Mouse (Mus musculus) embryo, embryonic 11 days (tissue): Measurements from ENCODE around the gene Myd88.

Experiments used
- DNase-seq: peaks from one replicate; pipeline ENCODE4 v3.0.0-alpha.2; 2015

Gene Myd88

DNA sequence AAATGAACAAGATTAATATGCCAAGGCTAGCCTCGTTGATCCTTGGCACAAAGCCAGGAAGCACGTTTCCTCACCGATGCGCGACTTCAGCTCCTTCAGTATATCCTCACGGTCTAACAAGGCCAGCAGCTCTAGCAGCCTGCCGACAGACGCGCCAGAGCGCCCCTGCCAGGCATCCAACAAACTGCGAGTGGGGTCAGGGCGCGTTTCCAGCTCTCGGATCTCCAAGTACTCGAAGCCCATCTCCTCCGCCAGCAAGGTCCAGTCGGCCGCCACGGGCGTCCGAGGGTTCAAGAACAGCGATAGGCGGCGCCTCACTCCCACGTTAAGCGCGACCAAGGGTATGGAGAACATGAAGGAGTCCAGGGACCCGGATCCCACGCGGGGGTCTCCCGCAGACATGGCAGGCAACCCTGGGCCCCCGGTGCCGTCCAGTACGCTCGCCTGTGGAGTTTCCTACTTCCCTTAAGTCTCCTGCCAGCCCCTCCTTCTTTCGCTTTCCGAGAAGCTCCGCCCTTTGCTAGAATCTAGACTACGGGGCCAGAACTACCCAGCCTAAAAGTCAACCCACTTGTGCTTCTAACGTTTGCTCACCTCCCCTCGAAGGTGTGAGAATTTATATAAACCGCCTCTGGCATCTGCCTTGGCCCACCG lies 1.5 kb downstream of the Myd88 start, which contains the start of gene Acaa1a:
Gene Acaa1a (plus strand): TSS at position 119 of the 654 bp plus-strand sequence.
- DNase-seq, result peak; percentile 70

DNA sequence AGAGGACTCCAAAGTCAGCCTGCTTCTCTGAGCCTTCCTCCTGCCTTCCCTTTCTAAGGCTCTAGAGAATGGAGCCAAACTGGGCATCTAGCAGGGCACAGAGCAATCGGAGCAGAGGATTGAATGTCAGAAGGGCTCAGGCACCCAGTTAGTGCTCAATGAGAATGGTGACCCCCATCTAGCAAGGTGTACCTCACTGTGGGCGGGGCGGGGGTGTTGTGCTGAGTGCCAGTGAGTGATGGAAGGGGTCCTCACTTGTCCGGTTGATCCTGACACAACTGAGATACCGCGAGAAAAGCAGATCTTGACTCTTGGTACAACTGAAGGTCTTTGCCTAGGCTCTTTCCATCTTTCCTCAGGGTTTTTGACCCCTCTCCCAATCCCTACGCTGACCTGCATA lies 2.1 kb downstream of the Myd88 start:
- DNase-seq, result no peak

DNA sequence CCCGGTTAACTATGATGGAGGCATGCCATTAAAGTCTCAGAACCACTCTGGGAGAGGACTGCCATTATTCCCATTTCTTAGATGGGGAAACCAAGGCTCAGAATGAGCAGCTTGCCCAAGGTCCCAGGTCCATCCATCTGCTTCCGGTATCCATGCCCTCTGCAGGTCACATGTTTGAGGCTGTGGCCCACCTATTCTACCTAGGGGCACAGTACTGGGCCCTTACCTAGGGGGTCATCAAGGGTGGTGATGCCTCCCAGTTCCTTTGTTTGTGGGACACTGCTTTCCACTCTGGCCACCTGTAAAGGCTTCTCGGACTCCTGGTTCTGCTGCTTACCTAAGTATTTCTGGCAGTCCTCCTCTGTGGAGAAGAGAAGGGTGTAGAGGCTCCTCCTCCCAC lies 2.9 kb downstream of the Myd88 start:
- no peak for DNase-seq

DNA sequence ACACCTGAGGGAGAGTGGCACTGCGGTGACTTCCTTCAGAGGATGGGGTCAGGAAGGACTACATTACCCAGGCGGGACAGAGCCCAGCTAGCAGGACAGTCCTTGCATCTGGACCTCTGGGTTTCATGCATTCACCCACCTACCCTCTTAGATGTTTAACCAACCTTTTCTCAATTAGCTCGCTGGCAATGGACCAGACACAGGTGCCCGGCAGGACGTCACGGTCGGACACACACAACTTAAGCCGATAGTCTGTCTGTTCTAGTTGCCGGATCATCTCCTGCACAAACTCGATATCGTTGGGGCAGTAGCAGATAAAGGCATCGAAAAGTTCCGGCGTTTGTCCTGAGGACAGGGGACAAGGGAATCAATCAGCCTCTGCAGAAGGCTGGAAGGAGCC lies 3.4 kb downstream of the Myd88 start:
- DNase-seq, result no peak

DNA sequence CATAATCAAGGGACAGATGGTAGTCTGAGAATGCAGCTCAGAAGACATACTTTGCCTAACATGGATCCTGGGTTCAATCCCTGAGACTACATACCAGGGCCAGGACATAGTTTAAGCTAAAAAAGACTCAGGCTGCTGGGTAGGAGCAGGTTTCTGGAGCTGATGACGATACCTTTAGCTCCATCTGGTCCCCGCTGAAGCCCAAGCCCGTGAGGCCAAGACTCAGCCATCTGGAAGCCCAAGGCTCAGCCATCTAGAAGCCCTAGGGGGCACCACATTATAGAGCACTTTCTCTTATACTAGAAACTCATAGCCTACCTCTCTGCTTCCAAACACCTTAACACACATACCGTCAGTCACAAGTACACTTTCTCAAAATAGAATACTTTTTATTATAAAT lies 5.6 kb downstream of the Myd88 start:
- DNase-seq, result no peak

DNA sequence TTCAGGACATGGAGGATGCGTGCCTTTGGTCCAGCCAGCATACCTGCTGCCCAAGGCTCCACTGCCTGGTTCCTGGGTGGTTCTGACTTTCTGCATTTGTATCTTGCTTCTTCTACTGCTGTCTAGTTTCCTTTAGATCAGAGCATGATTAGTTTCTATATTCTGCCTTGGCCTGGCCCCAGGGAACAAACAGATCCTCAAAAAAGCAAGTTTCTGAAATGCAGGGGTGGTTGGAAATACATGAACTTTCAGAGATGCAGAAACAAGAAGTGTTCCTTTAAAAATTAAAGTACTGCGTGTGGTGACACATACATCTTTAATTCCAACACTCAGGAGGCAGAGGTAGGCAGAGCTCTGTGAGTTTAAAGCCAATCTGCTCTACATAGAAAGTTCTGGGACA lies 6.4 kb downstream of the Myd88 start:
- DNase-seq, result no peak

DNA sequence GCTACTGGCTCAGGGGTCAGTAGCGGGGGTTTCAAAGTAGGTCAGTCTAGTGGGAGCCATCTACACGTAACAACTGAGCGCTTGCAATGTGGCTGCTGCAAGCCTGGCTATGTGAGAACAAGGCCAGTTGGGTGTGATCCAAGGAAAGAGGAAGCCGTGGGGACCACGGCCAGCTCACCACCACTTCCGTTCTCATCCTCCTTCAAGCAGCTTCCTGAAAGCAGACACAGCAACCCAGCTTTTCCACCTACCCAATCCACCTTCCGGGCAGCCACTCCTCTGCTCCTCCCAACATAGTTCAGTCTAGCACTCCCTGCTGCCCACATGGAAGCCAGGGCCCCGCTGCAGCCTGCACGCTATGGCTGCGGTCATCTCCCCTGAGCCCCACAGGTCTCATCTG lies 6.9 kb downstream of the Myd88 start:
- DNase-seq, result no peak

GRCm38 (mm10) chr9:119330186-119330963 lies 10.8 kb downstream of the Myd88 start:
- no peak for DNase-seq

DNA sequence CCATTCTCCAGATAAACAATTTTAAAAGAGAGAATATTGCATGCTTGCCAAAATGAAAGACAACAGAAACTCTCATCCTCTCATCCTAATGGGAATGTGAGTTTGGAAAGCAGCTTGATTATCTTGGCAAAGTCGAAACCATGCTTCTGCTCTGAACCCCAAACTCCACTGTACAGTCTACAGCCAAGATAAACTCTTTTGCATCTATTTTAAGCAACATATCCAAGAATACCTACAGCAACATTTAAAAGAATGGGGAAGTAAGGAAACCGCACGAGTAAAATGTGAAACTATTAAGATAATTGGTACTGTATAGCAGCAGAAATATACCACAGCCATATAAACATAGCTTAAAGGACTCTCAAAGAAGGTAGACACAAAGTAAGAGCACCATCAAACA lies 12.7 kb downstream of the Myd88 start:
- no peak for DNase-seq

GRCm38 (mm10) chr9:119324130-119324529 lies 17.1 kb downstream of the Myd88 start:
- no peak for DNase-seq

DNA sequence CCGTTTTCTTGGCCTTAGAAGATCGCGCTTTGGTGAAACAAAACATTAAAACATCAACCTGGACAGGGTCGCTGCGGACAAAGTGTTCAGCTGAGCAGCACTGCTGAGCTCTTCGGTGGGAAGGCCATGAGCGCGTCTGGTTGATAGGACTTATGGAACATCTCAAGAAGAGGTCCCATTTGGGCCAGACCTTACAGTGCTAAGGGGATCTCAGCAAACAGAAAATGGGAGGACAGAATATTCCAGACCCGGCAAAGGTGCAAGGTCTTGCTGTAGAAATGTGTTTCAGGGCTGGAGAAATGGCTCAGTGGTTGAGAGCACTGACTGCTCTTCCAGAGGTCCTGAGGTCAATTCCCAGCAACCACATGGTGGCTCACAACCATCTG lies 18.0 kb downstream of the Myd88 start:
- no peak for DNase-seq

DNA sequence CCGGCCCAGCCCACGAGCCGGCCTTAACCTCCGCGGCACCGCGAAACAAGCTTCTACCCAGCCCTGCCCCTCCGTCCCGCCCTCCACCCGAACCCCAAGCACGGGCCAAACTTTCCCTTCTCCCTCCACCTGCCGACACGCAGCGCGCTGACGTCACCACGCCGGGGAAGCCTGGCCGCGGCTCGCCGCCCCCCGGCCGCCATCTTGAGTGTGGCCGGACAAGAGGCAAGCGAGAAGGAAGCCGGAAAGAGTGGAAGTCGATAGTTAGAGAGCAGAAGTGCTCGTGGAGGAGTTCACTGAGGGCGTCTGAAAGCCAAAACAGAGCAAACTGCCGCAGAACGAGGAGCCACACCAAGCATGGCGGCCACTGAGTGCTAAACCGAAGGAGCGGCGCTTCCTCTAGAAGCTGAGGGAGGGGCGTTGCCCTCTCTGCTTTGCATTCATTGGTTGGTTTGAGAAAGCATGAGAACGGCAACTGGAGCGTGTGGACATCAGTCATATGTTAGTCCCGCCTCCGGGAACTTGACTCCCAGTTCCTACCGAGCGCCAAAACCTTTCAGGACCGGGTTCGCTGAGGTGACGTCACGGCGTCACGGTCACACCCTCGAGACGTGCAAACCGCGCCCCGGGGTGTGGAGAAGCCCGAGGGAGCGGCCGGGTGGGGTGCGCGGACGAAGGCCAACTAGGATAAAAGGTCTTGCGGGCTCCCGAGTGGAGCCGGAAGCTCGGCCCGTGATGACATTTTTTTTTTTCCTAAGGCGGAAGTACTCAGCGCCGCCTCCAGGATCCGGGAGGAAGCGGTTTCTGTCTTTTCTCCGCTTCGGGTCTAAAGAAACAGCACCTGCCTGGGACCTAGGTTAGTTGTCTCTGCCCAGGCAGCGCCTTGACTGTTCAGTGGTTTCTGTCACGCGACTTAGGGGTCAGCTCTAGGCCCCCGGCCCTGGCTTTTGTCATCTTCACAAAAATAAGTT lies 18.6 kb downstream of the Myd88 start, which contains the start of gene Oxsr1:
Gene Oxsr1 (minus strand): TSS at position 139 of the 971 bp plus-strand sequence.
- DNase-seq, result peak; percentile 98

DNA sequence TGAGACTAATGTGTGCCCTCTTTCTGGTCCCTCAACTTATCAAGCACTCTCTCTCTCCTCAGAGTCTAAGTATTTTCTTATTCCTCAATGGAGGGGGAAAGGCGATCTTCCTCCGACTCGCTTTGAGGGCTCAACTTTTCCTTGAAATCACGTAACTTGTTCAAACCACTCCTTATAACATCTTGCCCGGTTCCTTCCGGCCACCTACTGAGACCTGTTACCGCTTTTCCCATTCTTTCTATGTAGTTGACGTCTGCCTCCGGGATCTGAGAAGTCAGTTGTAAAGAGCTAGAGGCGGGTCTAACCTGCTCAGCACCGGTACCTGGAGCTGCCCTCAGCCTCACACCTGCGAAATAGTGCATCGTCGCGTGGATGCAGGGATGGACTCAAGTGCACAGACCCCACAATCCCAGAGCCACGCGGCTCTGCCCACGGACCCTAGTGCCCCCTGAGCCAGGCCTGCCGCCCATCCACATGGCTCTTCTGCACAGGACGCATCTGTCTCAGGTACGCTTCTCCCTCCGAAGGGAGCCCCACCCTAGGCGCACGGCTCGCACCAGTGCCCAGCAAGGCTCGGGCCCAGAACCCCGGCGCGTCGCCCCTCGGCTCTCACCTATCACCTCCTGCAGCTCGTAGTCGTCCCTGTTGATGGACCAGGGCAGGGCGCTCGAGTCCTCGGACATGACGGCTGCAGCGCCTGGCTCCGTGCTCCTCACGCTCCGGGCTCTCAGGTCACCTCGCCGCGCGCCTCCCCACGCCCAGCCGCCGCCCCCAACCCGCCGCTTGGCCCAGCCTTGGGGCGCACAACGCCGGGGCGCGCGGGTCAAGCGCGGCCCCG lies 19.6 kb downstream of the Myd88 start:
- DNase-seq, result peak; percentile 34

DNA sequence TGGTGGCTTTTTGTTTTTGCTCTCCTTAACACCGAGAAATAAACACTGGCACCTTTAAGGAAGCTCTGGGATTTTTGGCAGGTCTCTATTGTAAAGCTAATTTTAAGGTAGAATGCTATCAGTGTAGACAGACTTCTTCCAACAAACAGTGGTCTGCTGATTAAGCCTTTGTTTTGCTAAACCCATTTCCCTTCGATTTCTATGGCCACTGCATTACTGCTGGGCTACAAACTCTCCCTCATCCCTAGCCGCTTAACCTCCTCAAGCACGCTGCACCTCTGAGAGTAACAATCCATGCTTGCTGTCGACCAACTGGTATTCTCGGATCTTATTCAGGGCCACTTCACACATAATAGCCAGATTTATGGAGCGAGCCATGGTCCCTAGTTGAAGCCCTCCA lies 20.3 kb downstream of the Myd88 start:
- DNase-seq, result peak; percentile 11

DNA sequence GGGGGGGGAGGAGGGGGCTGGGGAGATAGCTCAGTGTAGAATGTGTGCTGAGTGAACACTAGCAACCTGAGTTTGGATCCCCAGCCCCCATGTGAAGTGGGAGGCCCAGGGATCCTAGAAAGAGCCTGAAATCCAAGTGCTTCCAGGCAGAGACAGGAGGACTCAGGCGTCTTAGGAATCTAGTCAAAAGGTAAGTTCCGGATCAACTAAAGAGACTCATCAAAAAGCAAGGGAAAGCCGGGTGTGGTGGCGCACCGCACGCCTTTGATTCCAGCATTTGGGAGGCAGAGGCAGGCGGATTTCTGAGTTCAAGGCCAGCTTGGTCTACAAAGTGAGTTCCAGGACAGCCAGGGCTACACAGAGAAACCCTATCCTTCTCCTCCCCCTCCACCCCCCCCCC lies 20.8 kb downstream of the Myd88 start:
- DNase-seq, result no peak

GRCm38 (mm10) chr9:119318891-119319290 lies 22.3 kb downstream of the Myd88 start:
- DNase-seq, result no peak

DNA sequence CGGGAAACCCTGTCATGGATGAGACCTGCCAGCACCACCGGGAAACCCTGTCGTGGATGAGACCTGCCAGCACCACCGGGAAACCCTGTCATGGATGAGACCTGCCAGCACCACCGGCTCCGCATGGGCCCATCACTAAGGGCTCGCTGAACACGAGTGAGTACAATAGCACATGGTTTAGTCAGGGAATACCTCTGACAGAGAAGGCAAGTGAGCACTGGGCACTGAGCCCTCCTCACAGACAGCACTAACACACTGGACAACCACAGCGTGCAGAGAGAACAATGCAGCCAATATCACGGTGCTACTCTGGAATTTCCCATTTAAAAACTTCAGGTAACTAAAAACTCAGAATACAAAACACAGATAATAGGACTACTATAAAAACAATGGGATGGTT lies 28.1 kb downstream of the Myd88 start:
- DNase-seq, result no peak

GRCm38 (mm10) chr9:119309067-119309466 lies 32.1 kb downstream of the Myd88 start:
- no peak for DNase-seq

DNA sequence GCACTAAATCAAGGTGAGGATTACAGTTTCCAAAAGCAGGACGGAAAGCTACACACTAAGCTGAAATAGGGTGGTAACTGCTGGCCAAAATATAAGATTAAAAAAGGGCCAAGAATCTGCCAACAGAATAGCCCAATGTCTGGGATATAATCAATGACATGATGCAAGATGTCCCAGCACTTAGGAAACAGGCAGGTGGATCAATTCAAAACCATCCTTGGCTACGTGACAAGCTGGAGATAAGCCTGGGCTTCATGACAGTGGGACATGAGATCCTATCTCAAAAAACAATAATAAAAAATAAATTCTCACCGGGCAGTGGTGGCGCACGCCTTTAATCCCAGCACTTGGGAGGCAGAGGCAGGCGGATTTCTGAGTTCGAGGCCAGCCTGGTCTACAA lies 35.3 kb downstream of the Myd88 start:
- no peak for DNase-seq

DNA sequence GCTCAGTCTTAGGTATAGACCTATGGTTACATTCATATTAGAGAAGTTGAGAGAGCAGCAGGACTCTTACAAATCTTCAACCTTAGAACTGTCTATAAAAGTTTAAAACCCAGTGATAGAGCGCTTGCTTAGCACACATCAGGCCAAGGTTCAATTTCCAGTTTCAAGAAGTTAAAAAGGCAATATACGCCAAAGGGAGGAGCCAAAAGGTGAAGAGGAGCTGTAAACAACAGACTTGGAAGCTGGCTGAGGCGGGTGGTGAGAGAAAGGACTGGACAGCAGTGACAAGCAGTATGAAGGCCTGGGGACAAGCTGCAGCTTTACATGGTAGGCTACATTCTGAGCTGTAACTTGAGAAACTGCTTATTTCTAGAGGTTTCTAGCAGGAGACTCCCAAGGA lies 42.6 kb downstream of the Myd88 start:
- DNase-seq, result no peak

DNA sequence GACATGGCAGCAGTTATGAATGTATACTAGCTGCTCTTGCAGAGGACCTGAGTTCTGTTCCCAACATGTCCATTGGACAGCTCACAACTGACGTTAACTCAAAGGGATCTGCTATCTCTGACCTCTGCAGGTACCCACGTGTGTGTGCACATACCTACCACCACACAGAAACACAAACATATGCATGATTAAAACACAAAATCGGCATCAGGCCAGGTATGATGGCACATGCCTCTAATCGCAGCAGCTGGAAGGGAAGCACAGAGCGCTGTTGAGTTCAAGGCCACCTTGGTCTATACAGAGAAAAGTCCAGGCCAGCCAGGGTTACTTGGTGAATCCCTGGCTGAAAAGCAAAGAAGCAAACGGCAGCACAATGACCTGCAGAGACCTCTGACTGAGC lies 43.5 kb downstream of the Myd88 start:
- DNase-seq, result no peak

DNA sequence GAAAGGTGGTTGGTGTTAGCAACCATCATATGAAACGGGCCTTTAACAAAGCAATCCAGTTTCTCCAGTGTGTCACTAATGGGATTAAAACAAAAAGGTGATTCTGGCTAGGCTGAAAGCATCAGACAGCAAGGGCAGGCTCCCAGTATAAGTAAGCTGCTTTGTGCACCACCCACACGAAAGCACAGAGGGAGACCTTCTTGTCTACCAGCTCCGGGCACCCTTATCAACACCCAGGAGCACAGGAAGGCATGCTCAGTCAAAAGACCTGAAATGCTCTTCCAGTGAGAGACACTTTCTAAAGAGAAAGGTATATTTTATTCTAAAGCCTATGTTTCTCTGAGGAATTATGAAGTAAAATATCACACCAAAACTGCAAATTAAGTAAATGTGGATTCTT lies 50.4 kb downstream of the Myd88 start:
- no peak for DNase-seq
